Mouse (Mus musculus) E14TG2a.4 (cell line): ENCODE data around the gene Gm28998.
"Not testable (repeated sequence)": the region's sequence is repeated elsewhere in the genome, so short reads cannot be mapped to it uniquely, and the experiment has no call there.

Source experiments
- H3K27me3 ChIP-seq: 2 replicates; pipeline ENCODE4 v1.6.1; 2014; ENCODE audit warnings: low read length, control low read depth; ENCODE audit not compliant: insufficient read depth
- H3K36me3 ChIP-seq: 2 replicates; pipeline ENCODE4 v1.6.1; 2014; ENCODE audit warnings: low read length, control low read depth; ENCODE audit not compliant: insufficient read depth
- H3K4me1 ChIP-seq: replicated peaks from 2 replicates; pipeline ENCODE4 v1.6.1; 2014; ENCODE audit warnings: low read depth, low read length, control low read depth
- H3K4me3 ChIP-seq: replicated peaks from 2 replicates; pipeline ENCODE4 v1.5.1; 2014; ENCODE audit warnings: mild to moderate bottlenecking, low read length
- H3K9me3 ChIP-seq: 2 replicates; pipeline ENCODE4 v1.6.1; 2014; ENCODE audit warnings: low read length, control low read depth

The Gm28998 gene

DNA sequence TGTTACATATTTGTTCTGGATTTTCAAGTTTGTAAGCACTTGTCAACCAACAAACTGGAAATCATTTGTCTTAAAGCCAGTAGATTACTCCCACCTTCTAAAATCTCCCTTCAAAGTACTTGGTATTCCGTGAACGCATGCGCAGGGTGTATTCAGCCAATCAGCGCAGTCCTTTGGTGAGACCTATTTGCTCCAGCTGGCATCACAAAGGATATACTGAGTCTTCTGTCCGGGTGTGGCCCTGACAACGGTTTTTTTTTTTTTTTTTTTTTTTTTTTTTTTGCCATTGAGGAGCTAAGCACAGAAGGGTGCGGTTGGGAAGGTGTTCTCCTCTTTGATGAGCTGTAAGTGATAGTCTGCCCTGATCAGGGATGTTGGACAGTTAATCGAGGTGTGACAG is at the start of gene Gm28998:
Gm28998 (plus strand) TSS at position 301 of the 400 bp plus-strand sequence.
- H3K36me3 ChIP-seq: not testable (repeated sequence)

More for the DNA sequence above, at the start of gene Gm28998:
- not testable (repeated sequence) for H3K27me3 ChIP-seq, H3K4me3 ChIP-seq, H3K9me3 ChIP-seq, H3K4me1 ChIP-seq
